Mouse (Mus musculus): ENCODE data around the gene Olfr923. TPM values are rescaled to one million over a fixed set of nuclear protein-coding genes. Genes with fewer than 3 reads are reported as not detected.
A peak's percentile ranks its signal among the peaks of the same experiment; 100 is the strongest.

Olfr923 gene
- polyA plus RNA-seq (2014; fragmentation: Nextera tagmentation; extraction: Ambion mirVana), result not detected in 2 replicates

- Histone ChIP-seq H3K4me3 (ENCODE audit: low read depth, low read length) (no peak within 1 kb of the TSS), H3K36me3 (ENCODE audit: insufficient read depth) (no peaks in the 10 kb centered on the region), H3K27me3 (ENCODE audit: insufficient read depth, low read length) (no peaks in the 10 kb centered on the region), H3K4me1 (ENCODE audit: insufficient read depth) (no peaks in the 10 kb centered on the region), H3K4me2 (no peak within 1 kb of the TSS), H3K9ac (no peak within 1 kb of the TSS), H3K27ac (ENCODE audit: low read depth) (no peak within 1 kb of the TSS), H3K9me3 (ENCODE audit: low read depth, low read length) (no peaks in the 10 kb centered on the region)
- DNase-seq, result no peak
- ATAC-seq (ENCODE audit: insufficient read depth), result no peak
- no peak for TF ChIP-seq CTCF (IDR thresholded peaks at IDR 0.05; ENCODE audit: low read depth)
- WGBS, result 84% methylated on average over 1 of the region's 1 CpGs
These were observed at the start of gene Olfr923 for GRCm38 (mm10) chr9:38826245-38826644. TSS of gene Olfr923 (plus strand) at chr9:38826545.

- no peak for DNase-seq
These were observed 33.7 kb upstream of the Olfr923 start for GRCm38 (mm10) chr9:38792689-38793088.

GRCm38 (mm10) chr9:38805696-38806095, 20.6 kb upstream of the Olfr923 start:
- DNase-seq, result peak; percentile 17
- Histone ChIP-seq H3K27ac (ENCODE audit: low read depth) (no peak overlapping the region), H3K4me3 (ENCODE audit: low read depth, low read length) (no peak overlapping the region), H3K9me3 (ENCODE audit: low read depth, low read length) (no peaks in the 10 kb centered on the region), H3K4me2 (no peak overlapping the region), H3K36me3 (ENCODE audit: insufficient read depth) (no peaks in the 10 kb centered on the region), H3K4me1 (ENCODE audit: insufficient read depth) (no peaks in the 10 kb centered on the region), H3K27me3 (ENCODE audit: insufficient read depth, low read length) (no peaks in the 10 kb centered on the region), H3K9ac (no peak overlapping the region)
- no peak for ATAC-seq (ENCODE audit: insufficient read depth)
- TF ChIP-seq CTCF (IDR thresholded peaks at IDR 0.05; ENCODE audit: low read depth), result no peak

More at GRCm38 (mm10) chr9:38792689-38793088, 33.7 kb upstream of the Olfr923 start:
- WGBS, result 81% methylated on average over 2 of the region's 2 CpGs
- Histone ChIP-seq H3K4me1 (ENCODE audit: insufficient read depth) (no peaks in the 10 kb centered on the region), H3K4me2 (no peak overlapping the region), H3K27ac (ENCODE audit: low read depth) (no peak overlapping the region), H3K27me3 (ENCODE audit: insufficient read depth, low read length) (no peaks in the 10 kb centered on the region), H3K36me3 (ENCODE audit: insufficient read depth) (no peaks in the 10 kb centered on the region), H3K9ac (no peak overlapping the region), H3K4me3 (ENCODE audit: low read depth, low read length) (no peak overlapping the region), H3K9me3 (ENCODE audit: low read depth, low read length) (no peaks in the 10 kb centered on the region)
- ATAC-seq (ENCODE audit: insufficient read depth), result no peak
- TF ChIP-seq CTCF (IDR thresholded peaks at IDR 0.05; ENCODE audit: low read depth), result no peak

- no peak within 1 kb of the TSS for H3K9ac ChIP-seq
- no peak for ATAC-seq (ENCODE audit: insufficient read depth)
- TF ChIP-seq CTCF (IDR thresholded peaks at IDR 0.05; ENCODE audit: low read depth), result no peak
- no peaks in the 10 kb centered on the region for H3K36me3 ChIP-seq (ENCODE audit: insufficient read depth)
- H3K4me2 ChIP-seq, result no peak within 1 kb of the TSS
- H3K9me3 ChIP-seq (ENCODE audit: low read depth, low read length), result no peaks in the 10 kb centered on the region
- no peaks in the 10 kb centered on the region for H3K27me3 ChIP-seq (ENCODE audit: insufficient read depth, low read length)
- H3K4me3 ChIP-seq (ENCODE audit: low read depth, low read length), result no peak within 1 kb of the TSS
- no peaks in the 10 kb centered on the region for H3K4me1 ChIP-seq (ENCODE audit: insufficient read depth)
- no peak for DNase-seq
- no peak within 1 kb of the TSS for H3K27ac ChIP-seq (ENCODE audit: low read depth)
- 58% methylated on average over 2 of the region's 2 CpGs for WGBS
These were observed 12.0 kb upstream of the Olfr923 start, which contains the start of gene Olfr922 for GRCm38 (mm10) chr9:38814314-38814713. TSS of gene Olfr922 (plus strand) at chr9:38814614.

GRCm38 (mm10) chr9:38815458-38815986, 10.8 kb upstream of the Olfr923 start:
- Histone ChIP-seq H3K4me2 (no peak overlapping the region), H3K36me3 (ENCODE audit: insufficient read depth) (no peaks in the 10 kb centered on the region), H3K4me1 (ENCODE audit: insufficient read depth) (no peaks in the 10 kb centered on the region), H3K9ac (no peak overlapping the region), H3K27me3 (ENCODE audit: insufficient read depth, low read length) (no peaks in the 10 kb centered on the region), H3K27ac (ENCODE audit: low read depth) (no peak overlapping the region), H3K9me3 (ENCODE audit: low read depth, low read length) (no peaks in the 10 kb centered on the region), H3K4me3 (ENCODE audit: low read depth, low read length) (no peak overlapping the region)
- WGBS, result 78% methylated on average over 1 of the region's 1 CpGs
- DNase-seq (no peak), ATAC-seq (ENCODE audit: insufficient read depth) (no peak)
- no peak for TF ChIP-seq CTCF (IDR thresholded peaks at IDR 0.05; ENCODE audit: low read depth)

GRCm38 (mm10) chr9:38833027-38833426, 6.7 kb downstream of the Olfr923 start:
- 87% methylated on average over 2 of the region's 2 CpGs for WGBS
- no peak overlapping the region for H3K4me3 ChIP-seq (ENCODE audit: low read depth, low read length)
- no peaks in the 10 kb centered on the region for H3K36me3 ChIP-seq (ENCODE audit: insufficient read depth)
- H3K27me3 ChIP-seq (ENCODE audit: insufficient read depth, low read length), result no peaks in the 10 kb centered on the region
- H3K4me1 ChIP-seq (ENCODE audit: insufficient read depth), result no peaks in the 10 kb centered on the region
- H3K9me3 ChIP-seq (ENCODE audit: low read depth, low read length), result no peaks in the 10 kb centered on the region
- no peak overlapping the region for H3K9ac ChIP-seq
- H3K27ac ChIP-seq (ENCODE audit: low read depth), result no peak overlapping the region
- ATAC-seq (ENCODE audit: insufficient read depth) (no peak), DNase-seq (no peak)
- H3K4me2 ChIP-seq, result no peak overlapping the region
- no peak for TF ChIP-seq CTCF (IDR thresholded peaks at IDR 0.05; ENCODE audit: low read depth)

- TF ChIP-seq CTCF (IDR thresholded peaks at IDR 0.05; ENCODE audit: low read depth), result no peak
- 93% methylated on average over 1 of the region's 1 CpGs for WGBS
These were observed 17.8 kb downstream of the Olfr923 start, which contains the start of gene Olfr924 for GRCm38 (mm10) chr9:38844149-38844548. TSS of gene Olfr924 (plus strand) at chr9:38844449.

More at GRCm38 (mm10) chr9:38844149-38844548, 17.8 kb downstream of the Olfr923 start, which contains the start of gene Olfr924:
- Histone ChIP-seq H3K4me2 (no peak within 1 kb of the TSS), H3K27me3 (ENCODE audit: insufficient read depth, low read length) (no peaks in the 10 kb centered on the region), H3K9ac (no peak within 1 kb of the TSS), H3K9me3 (ENCODE audit: low read depth, low read length) (no peaks in the 10 kb centered on the region), H3K4me1 (ENCODE audit: insufficient read depth) (no peaks in the 10 kb centered on the region), H3K36me3 (ENCODE audit: insufficient read depth) (no peaks in the 10 kb centered on the region), H3K27ac (ENCODE audit: low read depth) (no peak within 1 kb of the TSS), H3K4me3 (ENCODE audit: low read depth, low read length) (no peak within 1 kb of the TSS)
- DNase-seq, result no peak
- ATAC-seq (ENCODE audit: insufficient read depth), result no peak
